Mouse (Mus musculus): ENCODE data around the gene Exoc6b. TPM values are rescaled to one million over a fixed set of nuclear protein-coding genes. Genes with fewer than 3 reads are reported as not detected.
A peak's percentile ranks its signal among the peaks of the same experiment; 100 is the strongest.

Exoc6b gene
- total RNA-seq, 1 experiment from 2014 or later, result 17.5 TPM

DNA sequence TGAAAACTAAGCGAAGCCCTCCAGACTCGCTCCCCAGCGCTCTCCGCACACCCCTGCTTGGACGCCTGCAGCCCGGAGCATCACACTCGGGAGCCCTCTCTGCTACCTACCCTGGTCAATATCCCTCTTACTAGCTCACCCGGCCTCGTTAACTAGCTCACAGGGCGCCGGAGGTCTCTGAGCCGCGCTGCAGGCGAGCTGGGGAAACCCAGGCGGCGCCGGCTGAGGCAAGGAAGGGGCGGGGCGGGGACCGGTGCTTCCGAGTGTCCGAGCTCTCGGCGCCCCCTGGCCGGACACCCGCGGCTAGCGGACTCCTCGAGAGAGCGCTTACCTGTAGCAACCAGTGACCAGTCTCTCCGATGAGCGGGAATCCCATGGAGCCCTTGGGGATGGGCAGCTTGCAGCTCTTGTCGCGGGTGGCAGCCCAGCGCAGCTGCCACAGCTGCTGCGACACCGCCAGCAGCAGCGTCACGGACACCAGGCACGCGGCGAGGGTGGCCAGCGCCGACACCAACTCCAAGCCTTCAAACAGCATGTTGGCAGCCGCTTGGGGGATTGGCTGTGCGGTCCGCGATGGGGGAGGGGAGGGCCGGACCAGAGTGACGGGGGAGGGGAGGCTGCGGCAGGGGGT is 481.7 kb downstream of the Exoc6b start:
- no peak for ATAC-seq (replicated peaks in 1 of 2; ENCODE audit: insufficient read depth in 1 of 2, low FRiP score in 2 of 2, low TSS enrichment in 1 of 2, low read depth in 1 of 2, poor library complexity in 2 of 2, severe bottlenecking in 2 of 2)

DNA sequence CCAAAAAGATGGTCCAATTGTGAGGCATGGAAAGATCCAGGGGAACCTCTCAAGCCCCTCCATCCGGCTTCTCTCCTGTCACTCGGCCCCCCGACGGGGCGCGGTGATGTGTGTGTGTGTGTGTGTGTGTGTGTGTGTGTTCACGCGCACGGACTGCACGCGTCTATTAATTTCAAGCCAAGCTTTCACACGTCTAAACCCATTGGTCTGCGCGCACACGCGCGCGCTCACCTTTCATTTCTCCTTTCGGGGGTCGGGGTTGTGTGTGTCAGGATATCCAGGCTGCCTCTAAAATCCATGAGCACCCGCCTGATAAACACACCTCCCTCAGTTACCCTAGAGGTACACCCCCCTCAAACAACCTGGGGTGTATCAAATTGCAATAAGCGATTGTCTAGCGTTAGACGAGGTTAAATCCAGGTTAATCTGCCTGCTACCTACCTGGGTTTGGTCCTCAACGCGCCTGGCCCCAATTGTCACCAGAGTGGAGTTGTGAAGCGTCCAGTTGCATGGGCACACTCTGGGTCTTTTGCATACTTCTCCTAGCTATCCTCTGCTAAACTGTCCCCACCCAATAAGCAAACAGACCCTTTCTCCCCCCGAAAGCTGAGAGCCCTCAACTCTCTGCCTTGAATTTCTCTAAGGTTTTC is 482.6 kb downstream of the Exoc6b start:
- no peak for ATAC-seq (replicated peaks in 1 of 2; ENCODE audit: insufficient read depth in 1 of 2, low FRiP score in 2 of 2, low TSS enrichment in 1 of 2, low read depth in 1 of 2, poor library complexity in 2 of 2, severe bottlenecking in 2 of 2)

DNA sequence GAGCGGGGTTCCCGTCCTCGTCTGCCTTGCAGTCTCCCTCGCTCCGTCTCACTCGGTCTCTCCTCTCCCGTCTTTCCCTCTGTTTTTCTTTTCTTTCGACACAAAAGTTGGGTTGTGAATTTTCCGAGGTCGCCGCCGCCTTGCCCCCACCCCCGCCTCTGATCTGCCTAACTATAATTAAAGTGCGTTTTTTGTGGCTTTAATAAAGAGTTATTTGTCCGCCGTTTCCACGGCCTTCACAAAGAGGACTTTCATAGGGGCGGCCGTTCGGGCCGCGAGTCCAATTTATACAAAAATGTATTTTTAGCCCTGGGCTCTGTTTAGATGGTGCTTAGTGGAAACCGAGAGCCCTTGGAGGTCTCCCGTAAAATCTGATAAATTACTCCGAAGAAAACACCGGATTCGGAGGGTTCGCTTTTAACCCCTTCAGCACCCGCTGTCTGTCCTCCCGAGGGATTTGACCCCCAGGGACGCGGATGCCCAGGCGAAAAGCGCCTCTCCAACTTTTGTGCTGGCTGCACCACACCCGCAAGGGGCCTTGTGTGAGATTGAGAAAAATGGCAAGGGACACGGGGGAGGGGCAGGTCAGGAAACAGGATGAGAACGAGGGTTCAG is 483.5 kb downstream of the Exoc6b start:
- ATAC-seq (replicated peaks in 1 of 2; ENCODE audit: insufficient read depth in 1 of 2, low FRiP score in 2 of 2, low TSS enrichment in 1 of 2, low read depth in 1 of 2, poor library complexity in 2 of 2, severe bottlenecking in 2 of 2), result no peak

DNA sequence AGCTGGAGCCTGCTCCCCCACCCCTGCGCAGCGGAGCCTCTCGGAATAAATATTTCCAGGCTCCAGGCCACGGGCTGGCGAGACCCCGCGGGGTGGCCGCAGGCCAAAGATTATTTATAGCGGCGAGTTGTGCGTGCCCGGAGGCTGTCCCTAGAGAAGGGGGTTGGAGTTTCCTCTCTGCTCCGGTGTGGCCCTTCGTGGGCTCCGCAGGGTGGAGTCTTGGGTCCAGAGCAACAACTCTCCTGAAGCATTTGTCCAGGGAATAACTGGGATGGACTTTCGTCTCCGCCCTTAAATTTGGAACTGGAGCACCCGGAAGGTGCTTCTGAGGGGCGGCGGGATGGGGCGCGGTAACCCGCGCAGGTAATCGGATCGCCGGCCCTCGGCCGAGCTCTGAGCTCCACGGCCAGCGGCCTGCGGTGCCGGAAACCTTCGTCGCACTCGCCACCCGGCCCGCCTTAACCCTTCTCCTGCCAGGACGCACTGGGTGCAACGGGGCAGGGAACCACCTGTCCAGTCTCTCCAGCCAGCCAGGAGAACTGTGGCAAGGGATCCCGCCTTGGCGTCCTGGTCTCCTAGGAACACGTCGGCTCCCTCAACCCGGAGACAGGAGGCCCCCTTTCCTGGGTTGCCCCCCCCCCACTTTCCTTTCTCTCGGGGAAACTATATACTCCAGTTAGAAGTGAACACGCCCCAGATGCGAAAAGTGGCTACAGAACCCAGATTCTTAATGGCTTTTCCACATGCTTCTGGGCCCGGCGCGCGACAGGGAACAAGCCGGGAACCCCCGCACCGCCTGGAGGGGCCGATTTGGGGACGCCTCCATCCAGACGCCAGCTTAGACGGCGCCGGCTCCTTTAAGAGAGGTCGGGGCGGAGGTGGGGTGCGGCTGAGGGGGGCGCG is 484.3 kb downstream of the Exoc6b start:
- ATAC-seq (replicated peaks in 1 of 2; ENCODE audit: insufficient read depth in 1 of 2, low FRiP score in 2 of 2, low TSS enrichment in 1 of 2, low read depth in 1 of 2, poor library complexity in 2 of 2, severe bottlenecking in 2 of 2), result no peak

DNA sequence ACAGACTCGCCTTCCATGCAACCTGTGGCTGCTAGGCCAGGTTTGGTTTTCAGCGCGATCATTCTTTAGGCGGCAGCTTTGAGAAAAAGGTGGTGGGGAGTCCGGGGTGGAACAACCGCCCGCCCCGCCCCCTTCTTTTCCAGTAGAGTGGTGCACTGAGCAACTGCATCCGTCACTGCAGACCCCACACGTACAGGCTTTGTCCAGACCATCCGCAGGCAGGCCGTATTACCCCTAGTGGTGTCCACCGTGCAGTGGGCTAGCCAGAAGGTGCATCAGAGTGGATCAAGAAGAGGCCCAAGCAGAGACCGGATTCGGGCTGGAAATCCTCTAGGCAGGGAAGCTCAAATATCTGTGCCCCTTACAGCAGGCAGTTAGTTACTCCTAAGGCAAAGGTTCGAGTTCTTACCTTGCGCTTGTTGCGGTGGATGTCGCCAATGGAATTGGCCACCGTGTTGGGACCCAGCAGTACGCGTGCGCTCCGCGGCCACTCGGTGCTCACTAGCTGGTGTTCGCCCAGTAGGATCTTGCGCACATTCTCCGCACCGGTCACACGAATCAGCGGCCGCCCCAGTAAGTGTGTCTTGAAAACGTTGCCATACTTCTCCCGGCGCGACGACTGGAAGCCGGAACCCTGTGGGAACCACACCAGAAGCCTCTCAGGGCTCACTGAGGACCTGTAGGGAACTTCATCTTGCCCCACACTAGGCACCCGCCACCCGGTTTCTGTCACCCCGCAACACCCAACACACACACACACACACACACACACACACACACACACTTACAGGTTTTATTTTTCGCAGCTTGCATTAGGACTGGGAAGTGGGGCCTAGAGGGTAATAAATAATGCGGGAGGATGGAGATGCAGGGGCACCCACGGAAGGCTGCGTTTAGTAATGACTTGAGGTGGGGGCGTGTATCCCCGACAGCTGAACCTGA is 485.2 kb downstream of the Exoc6b start:
- 0 out of 4 replicates have a peak, but pooled peaks have one; percentile 2 to 3 for ATAC-seq (replicated peaks in 1 of 2; ENCODE audit: insufficient read depth in 1 of 2, low FRiP score in 2 of 2, low TSS enrichment in 1 of 2, low read depth in 1 of 2, poor library complexity in 2 of 2, severe bottlenecking in 2 of 2)

DNA sequence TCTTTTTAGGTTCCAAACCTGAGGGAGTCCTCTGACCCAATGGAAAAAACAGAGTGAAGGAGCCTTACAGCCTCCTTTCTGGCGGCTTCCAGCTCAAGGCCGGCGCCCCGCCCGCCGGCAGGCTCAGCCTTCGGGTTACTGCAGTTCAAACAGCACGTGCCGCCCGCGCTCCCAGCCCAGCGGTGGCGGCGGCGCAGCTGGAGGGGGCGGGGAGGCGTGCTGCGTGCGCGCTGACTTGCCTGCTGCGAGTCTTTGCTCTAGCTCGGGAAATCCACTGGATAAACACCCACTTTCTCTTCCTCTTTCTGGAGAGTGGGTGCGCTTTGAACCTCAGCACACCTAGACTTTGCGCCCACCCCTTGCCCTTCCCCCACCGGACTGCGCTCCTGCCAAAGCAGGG is 485.9 kb downstream of the Exoc6b start:
- ATAC-seq (replicated peaks in 1 of 2; ENCODE audit: insufficient read depth in 1 of 2, low FRiP score in 2 of 2, low TSS enrichment in 1 of 2, low read depth in 1 of 2, poor library complexity in 2 of 2, severe bottlenecking in 2 of 2), result peak; percentile 55 to 61

DNA sequence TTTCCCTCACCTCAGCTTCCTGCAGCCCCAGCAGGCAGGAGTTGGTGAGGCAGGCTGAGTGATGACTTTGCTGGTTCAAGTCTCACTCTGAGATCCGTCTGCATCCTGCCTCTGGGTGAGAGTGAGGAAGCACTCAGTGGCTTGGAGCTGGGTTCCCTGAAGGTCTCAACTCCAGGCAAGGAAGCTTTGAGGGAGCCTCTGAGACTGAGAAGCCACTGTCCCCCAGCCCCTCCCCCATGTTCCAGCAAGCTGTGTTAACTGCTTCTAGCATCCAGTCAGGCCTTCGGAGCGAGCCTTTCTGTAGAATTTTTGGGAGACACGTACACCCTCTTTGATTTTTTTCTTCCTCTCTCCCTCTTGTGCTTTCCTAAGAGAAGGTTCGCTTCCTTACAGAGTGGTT is 486.5 kb downstream of the Exoc6b start:
- no peak for ATAC-seq (replicated peaks in 1 of 2; ENCODE audit: insufficient read depth in 1 of 2, low FRiP score in 2 of 2, low TSS enrichment in 1 of 2, low read depth in 1 of 2, poor library complexity in 2 of 2, severe bottlenecking in 2 of 2)

DNA sequence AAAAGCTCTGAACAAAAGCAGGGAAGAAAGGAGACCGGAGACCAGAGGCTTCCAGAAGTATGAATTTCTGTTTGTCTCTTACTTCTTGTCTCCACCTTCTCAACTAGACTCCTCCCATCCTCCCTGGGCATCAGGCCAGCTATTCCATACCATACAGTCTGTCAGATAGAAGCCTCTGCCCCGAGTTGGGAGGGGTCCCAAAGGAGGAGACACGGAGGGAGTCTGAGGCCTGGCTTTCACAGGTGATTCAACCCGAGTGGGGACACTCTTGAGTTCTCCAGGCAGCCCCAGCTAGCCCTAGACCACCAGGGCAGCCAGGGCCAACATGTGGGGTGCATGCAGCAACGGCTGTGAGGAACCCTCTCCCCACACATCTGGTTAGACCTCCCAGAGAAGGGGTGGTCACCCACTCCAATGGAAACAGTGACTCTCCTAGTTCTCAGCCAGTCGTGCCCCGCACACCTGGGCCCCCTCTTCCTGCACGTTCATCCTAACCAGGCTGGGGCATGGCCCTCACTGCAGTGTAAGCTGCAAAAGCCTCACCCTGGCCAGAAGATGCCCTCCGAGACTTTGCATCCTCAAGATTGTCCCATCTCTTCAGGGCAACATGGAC is 487.4 kb downstream of the Exoc6b start:
- no peak for ATAC-seq (replicated peaks in 1 of 2; ENCODE audit: insufficient read depth in 1 of 2, low FRiP score in 2 of 2, low TSS enrichment in 1 of 2, low read depth in 1 of 2, poor library complexity in 2 of 2, severe bottlenecking in 2 of 2)

DNA sequence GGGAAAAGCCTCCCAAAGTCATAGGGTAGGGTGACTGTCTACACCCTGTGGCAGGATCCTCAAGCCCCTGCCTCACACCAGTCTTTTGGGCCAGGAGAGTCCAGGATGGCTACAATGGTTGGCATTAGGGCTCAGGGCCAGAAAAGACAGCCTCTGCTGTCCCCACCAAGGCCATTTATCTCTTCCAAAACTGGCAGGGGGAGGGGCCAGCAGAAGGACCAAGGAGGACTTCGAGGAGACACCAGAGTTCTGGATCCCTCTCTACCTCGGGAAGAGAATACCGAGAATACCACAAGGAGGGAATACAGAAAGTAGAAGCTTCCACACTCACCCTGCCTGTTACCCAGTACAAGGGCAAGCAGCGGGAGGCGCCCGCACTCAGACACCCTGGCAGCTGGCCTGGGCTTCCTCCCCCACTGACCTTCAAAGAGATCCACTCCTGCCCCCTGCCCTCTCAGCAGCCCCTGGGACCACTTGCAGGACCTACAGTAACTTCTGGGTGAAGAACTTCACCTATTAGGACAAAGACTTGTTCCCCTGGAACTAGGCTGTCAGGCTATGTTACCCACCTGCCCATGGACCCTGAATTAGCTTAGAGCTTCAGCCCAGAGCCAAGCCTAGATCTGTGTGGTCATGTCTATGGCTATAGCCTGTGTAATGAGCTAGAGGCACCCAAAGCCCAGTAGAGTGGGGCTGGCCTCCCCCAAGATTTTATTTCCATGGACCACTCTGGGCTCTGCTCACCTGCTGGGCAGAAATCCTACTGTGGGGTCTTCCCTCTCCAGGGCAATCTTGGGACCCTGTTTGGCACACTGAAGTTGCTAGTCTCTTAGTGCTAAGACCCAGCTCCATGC is 488.1 kb downstream of the Exoc6b start:
- ATAC-seq (replicated peaks in 1 of 2; ENCODE audit: insufficient read depth in 1 of 2, low FRiP score in 2 of 2, low TSS enrichment in 1 of 2, low read depth in 1 of 2, poor library complexity in 2 of 2, severe bottlenecking in 2 of 2), result no peak

DNA sequence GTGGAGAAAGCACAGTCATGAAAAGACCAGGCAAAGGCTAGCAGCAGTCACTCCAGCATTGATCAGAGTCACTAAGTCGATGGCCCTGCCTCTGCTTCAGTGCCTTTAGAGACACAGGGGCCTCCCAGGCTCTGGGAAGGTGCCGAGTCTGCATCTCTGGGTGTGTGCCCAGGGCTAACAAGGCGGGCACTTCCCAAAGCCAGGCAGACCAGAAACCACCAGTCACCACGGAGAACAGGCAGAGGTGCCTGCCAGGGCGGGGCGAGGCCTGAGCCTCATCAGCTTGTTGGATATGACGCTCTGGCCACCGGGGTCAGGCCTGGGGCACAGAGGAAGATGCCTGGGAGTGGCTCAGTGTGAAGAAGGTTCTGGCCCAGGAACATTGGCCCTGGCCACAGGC is 489.8 kb downstream of the Exoc6b start:
- no peak; a peak in 1 of 4 replicates for ATAC-seq (replicated peaks in 1 of 2; ENCODE audit: insufficient read depth in 1 of 2, low FRiP score in 2 of 2, low TSS enrichment in 1 of 2, low read depth in 1 of 2, poor library complexity in 2 of 2, severe bottlenecking in 2 of 2)

DNA sequence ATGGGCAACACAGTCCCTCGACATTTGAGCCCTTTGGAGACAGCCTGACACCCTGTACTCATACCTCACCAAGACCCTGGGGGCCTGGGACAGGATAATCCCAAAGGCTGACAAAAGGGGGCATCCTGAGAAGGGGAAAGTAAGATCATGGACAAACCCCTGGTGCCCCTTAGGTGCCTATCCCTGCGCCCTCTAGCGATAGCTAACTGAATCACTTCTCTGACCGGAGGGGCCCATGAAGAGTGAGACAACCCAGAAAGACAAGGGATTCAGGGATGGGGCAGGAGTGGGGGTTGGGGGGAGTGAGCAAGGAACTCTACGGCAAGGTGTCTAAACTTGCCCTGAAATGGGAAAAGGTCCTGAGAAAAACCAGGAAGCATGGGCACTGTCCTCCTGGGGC is 490.4 kb downstream of the Exoc6b start:
- ATAC-seq (replicated peaks in 1 of 2; ENCODE audit: insufficient read depth in 1 of 2, low FRiP score in 2 of 2, low TSS enrichment in 1 of 2, low read depth in 1 of 2, poor library complexity in 2 of 2, severe bottlenecking in 2 of 2), result no peak

DNA sequence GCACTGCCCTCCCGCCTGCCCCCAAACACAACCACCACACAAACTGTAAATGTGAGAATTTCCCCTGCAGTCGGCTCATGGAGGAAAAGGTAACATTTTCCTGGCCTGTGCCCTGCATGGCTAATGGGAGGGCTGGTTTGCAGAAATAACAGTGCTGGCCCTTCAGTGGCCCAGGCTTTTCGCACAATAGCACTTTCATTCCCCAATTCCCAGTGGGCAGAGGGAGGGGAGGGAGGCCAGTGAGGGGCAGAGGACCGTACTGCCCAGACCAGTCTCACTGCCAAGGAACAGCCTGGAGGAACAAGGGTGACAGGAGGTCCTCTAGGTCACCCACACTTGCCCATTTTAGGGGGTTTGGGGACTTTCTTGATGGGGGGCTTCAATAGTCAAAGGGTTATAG is 491.4 kb downstream of the Exoc6b start:
- no peak for ATAC-seq (replicated peaks in 1 of 2; ENCODE audit: insufficient read depth in 1 of 2, low FRiP score in 2 of 2, low TSS enrichment in 1 of 2, low read depth in 1 of 2, poor library complexity in 2 of 2, severe bottlenecking in 2 of 2)

DNA sequence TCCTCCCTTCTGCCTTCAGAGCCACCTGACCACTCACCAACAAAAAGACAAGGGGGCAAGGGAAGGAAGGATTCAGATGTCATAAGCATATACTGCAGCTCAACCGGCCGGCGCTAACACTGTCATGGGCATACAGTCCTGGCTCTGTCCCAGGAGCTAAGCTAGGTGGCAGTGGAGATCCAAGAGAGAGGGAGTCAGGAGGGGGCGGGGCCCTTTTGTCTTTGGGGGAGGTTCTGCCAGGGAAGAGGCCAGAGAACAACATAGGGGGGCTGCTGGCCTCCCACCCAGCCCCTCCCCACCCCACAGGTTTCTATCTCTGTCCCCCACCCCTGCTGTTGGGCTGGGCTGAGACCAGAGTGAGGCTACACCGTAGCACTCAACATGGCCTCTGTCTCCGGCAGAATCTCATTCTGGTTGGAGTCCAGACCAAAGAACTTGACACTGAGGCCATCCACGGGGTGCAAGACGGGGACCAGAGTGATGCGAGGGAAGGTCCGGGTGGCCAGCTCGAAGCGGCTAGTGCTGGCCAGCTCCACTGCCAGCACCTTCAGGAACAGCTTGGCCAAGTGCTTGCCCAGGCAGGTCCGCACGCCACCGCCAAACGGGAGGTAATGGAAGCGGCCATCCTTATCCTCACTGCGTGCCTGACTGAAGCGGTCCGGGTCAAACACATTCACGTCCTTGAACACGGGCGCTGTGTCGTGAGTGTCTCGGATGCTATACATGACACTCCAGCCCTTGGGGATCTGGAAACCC is 495.2 kb downstream of the Exoc6b start:
- no peak for ATAC-seq (replicated peaks in 1 of 2; ENCODE audit: insufficient read depth in 1 of 2, low FRiP score in 2 of 2, low TSS enrichment in 1 of 2, low read depth in 1 of 2, poor library complexity in 2 of 2, severe bottlenecking in 2 of 2)

DNA sequence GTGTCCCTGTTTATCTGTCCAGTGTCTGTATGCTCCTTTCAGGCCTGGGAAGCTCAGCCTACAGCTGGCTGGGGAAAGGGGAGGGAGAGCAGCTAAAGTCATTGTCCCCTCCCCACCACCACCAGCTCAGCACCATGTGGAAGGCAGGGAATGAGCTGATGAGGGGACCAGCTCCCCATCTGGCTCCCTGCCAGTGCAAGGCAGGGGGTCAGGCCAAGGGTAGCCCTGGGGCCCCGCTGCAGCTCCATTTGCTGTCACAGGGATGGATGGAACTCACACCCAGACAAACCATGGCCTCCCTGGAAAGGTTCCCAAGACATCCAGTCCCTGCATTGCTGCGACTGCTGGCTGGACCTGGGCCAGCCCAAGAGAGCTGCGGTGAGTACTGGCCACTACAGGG is 499.3 kb downstream of the Exoc6b start:
- 0 out of 4 replicates have a peak, but pooled peaks of 1 of the 2 experiments have one; percentile 1 for ATAC-seq (replicated peaks in 1 of 2; ENCODE audit: insufficient read depth in 1 of 2, low FRiP score in 2 of 2, low TSS enrichment in 1 of 2, low read depth in 1 of 2, poor library complexity in 2 of 2, severe bottlenecking in 2 of 2)

DNA sequence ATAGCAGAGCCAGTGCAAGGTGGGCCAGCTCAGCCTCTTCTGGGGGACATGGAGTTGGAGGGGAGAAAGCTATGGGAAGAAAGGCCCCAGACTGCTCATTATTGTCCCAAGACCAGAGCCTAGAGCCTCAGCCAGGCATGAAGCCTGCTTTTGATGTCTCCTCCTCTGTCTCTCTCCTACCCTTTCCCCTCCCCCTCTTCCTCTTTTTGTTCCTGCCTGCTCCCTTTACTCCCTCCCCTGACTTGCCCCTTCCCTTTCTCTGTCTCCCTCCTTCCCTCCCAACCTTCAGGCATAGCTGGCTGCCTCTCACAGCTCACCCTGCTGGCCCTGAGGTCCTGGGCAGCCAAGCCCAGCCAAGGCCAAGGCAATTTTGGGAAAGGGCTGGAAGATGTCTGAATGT is 499.7 kb downstream of the Exoc6b start:
- ATAC-seq (replicated peaks in 1 of 2; ENCODE audit: insufficient read depth in 1 of 2, low FRiP score in 2 of 2, low TSS enrichment in 1 of 2, low read depth in 1 of 2, poor library complexity in 2 of 2, severe bottlenecking in 2 of 2), result peak; percentile 33 to 68; a peak in 3 of 4 replicates

All from hematopoietic stem cell, adult 5-6 weeks (primary cell).